ENCODE assay signal across 24 mouse cellular contexts in genomic region chr16:50516579-50516978, GRCm38 (mm10).
"Had no signal": no experiment of that assay in that cellular context is flagged by ENCODE, and none has a peak within 500 bp of the region (broad histone marks: within the 10 kb centered on the region; RNA-seq: fewer than 3 reads in every experiment).

No protein-coding gene starts in this region.

- H3K36me3 ChIP-seq: limb, embryonic 10.5 days; limb, embryonic 13.5 days; liver, embryonic 12.5 days; liver, embryonic 15.5 days; lung, embryonic 15.5 days; midbrain, embryonic 10.5 days; midbrain, embryonic 13.5 days; neural tube, embryonic 13.5 days; stomach, embryonic 15.5 days had no signal

- H3K4me3 ChIP-seq: layer of hippocampus, adult 2 months; limb, embryonic 10.5 days; limb, embryonic 13.5 days; liver, embryonic 12.5 days; liver, embryonic 15.5 days; lung, embryonic 15.5 days; megakaryocyte, embryonic 14.5 days; midbrain, embryonic 10.5 days; midbrain, embryonic 13.5 days; myocyte; neural tube, embryonic 13.5 days; stomach, embryonic 15.5 days had no signal

- H3K9me3 ChIP-seq: limb, embryonic 10.5 days; limb, embryonic 13.5 days; liver, embryonic 12.5 days; liver, embryonic 15.5 days; lung, embryonic 15.5 days; midbrain, embryonic 10.5 days; midbrain, embryonic 13.5 days; neural tube, embryonic 13.5 days; stomach, embryonic 15.5 days had no signal

- ATAC-seq: liver, embryonic 12.5 days; midbrain, embryonic 13.5 days; midbrain, embryonic 16.5 days had no signal

- H3K4me1 ChIP-seq: limb, embryonic 13.5 days; liver, embryonic 12.5 days; liver, embryonic 15.5 days; lung, embryonic 15.5 days; megakaryocyte, embryonic 14.5 days; midbrain, embryonic 10.5 days; midbrain, embryonic 13.5 days; neural tube, embryonic 13.5 days; stomach, embryonic 15.5 days had no signal

- DNase-seq: kidney, postnatal 25 days; layer of hippocampus, adult 9-11 months; liver; lung, adult 18-20 months; lung, postnatal 10 days; lung, postnatal 36 days; retina, postnatal 1 day; right cerebral cortex, postnatal 25 days; spleen, adult 18-20 months; thymus, postnatal 25 days had no signal

- H3K9ac ChIP-seq: limb, embryonic 13.5 days; liver, embryonic 12.5 days; liver, embryonic 15.5 days; lung, embryonic 15.5 days; midbrain, embryonic 13.5 days; neural tube, embryonic 13.5 days; stomach, embryonic 15.5 days had no signal

- H3K4me2 ChIP-seq: limb, embryonic 13.5 days; liver, embryonic 12.5 days; liver, embryonic 15.5 days; lung, embryonic 15.5 days; midbrain, embryonic 13.5 days; neural tube, embryonic 13.5 days; stomach, embryonic 15.5 days had no signal

- H3K27ac ChIP-seq: kidney, postnatal 0 days; layer of hippocampus, adult 2 months; limb, embryonic 10.5 days; limb, embryonic 13.5 days; liver, embryonic 12.5 days; liver, embryonic 15.5 days; lung, embryonic 15.5 days; midbrain, embryonic 10.5 days; midbrain, embryonic 13.5 days; neural tube, embryonic 13.5 days; stomach, embryonic 15.5 days had no signal

- H3K27me3 ChIP-seq: limb, embryonic 13.5 days; liver, embryonic 12.5 days; liver, embryonic 15.5 days; lung, embryonic 15.5 days; midbrain, embryonic 13.5 days; neural tube, embryonic 13.5 days; stomach, embryonic 15.5 days had no signal
